Mouse (Mus musculus): ENCODE measurements at regions not wholly inside any gene's neighbourhood (a gene's known extent, or its start where the extent isn't known, plus 50 kb on each side); places are given as distances from the start of the nearest gene placed in this dataset.

DNA sequence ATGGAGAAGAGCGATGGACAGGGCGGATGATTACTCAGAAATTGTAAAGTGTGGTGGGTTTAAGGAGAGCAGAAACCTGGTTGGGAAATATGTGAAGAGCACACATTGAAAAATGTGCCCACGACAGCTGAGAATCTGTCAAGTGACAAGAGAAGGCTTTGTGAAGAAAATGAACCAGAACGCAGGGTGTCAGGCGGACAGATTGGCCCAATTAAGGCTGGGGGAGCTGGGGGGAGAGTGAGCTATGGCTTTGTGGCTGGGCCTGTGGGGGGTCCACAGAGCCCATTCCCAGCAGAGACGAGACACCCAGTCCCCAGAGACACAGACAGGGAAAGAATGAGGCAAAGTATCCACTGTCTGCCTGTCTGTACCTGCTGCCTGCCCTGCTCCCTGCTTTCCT, 153.3 kb downstream of the Shq1 start:
- Histone ChIP-seq H3K27ac (no peak overlapping the region), H3K4me3 (no peak overlapping the region)
- no peak for TF ChIP-seq CTCF (conservative IDR thresholded peaks at IDR 0.05)
- DNase-seq (ENCODE audit: low spot score in 2 of 2), result no peak

DNA sequence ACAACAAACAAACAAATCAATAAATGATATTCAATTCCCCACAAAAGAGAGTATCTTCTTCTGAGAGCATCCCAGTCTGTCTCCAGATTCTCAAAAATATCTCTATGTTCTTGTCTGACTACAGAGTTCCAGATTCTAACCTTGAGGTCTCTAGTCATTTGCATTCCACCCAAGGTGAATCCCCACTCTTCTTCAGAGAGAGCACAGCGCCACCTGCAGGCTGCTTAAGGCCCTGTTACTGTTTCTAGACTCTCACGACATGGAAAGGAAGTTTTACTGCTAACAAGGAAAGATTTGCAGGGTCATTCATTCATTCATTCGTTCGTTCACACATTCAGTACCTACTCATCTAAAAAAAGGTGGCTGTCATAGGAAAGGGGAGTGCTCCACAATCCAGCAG, 158.3 kb downstream of the Shq1 start:
- peak; percentile 76 for TF ChIP-seq CTCF (conservative IDR thresholded peaks at IDR 0.05)
- Histone ChIP-seq H3K4me3 (no peak overlapping the region), H3K27ac (no peak overlapping the region)
- peak in 1 of 2 experiments; percentile 35 for DNase-seq (ENCODE audit: low spot score in 2 of 2)

DNA sequence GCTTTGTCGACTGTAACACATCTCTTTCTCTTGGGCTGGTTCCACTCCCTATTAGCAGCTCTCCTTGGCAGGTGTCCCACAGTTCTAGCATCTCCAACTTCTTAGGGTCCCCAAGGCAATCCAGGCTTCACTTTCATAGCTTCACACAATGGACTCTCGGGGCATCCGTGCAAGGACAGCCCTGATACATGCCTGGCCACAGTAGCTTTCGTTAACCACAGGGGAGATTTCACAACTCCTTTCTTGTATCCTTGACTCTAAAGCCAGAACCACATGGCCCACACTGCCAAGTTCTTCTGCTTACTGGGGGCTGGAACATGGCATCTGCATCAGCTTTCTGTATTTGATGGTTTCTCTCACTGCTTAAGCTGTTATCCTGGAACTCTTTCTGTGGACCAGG, 160.3 kb downstream of the Shq1 start:
- Histone ChIP-seq H3K27ac (no peak overlapping the region), H3K4me3 (no peak overlapping the region)
- no peak for TF ChIP-seq CTCF (conservative IDR thresholded peaks at IDR 0.05)
- DNase-seq (ENCODE audit: low spot score in 2 of 2), result no peak

- TF ChIP-seq CTCF (conservative IDR thresholded peaks at IDR 0.05), result no peak
- Histone ChIP-seq H3K27ac (no peak overlapping the region), H3K4me3 (no peak overlapping the region)
- DNase-seq (ENCODE audit: low spot score in 2 of 2), result no peak
These were observed 165.3 kb downstream of the Shq1 start for GRCm38 (mm10) chr6:100505506-100506247.

GRCm38 (mm10) chr6:100502961-100503782, 167.8 kb downstream of the Shq1 start:
- no peak for TF ChIP-seq CTCF (conservative IDR thresholded peaks at IDR 0.05)
- H3K4me3 ChIP-seq, result no peak overlapping the region
- no peak overlapping the region for H3K27ac ChIP-seq
- peak; percentile 13 to 16 for DNase-seq (ENCODE audit: low spot score in 2 of 2)

DNA sequence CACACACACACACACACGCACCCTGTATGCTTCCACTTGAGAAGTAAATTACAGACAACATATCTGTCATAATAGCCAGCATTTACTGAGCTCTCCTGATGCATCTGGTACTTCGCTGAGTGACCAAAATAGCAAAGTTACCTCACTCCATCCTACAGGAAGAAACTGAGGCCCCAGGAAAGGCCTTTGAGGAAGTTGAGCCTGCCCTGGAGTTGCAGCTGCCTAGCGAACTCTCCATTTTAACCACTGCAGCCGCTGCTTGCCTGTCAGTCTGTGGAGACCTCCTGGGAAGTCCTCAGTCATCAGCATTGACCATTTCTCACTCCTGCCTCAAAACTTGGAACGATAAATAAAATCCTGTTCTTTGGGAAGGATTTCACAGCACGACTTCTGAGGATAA, 168.8 kb downstream of the Shq1 start:
- no peak overlapping the region for H3K4me3 ChIP-seq
- H3K27ac ChIP-seq, result no peak overlapping the region
- DNase-seq (ENCODE audit: low spot score in 2 of 2), result no peak
- no peak for TF ChIP-seq CTCF (conservative IDR thresholded peaks at IDR 0.05)

- no peak for DNase-seq (ENCODE audit: low spot score in 2 of 2)
- Histone ChIP-seq H3K27ac (no peak overlapping the region), H3K4me3 (no peak overlapping the region)
- TF ChIP-seq CTCF (conservative IDR thresholded peaks at IDR 0.05), result no peak
These were observed 170.2 kb downstream of the Shq1 start for GRCm38 (mm10) chr6:100500741-100501140.

GRCm38 (mm10) chr6:100500060-100500459, 170.9 kb downstream of the Shq1 start:
- TF ChIP-seq CTCF (conservative IDR thresholded peaks at IDR 0.05), result no peak
- no peak for DNase-seq (ENCODE audit: low spot score in 2 of 2)
- H3K27ac ChIP-seq, result no peak overlapping the region
- H3K4me3 ChIP-seq, result no peak overlapping the region

DNA sequence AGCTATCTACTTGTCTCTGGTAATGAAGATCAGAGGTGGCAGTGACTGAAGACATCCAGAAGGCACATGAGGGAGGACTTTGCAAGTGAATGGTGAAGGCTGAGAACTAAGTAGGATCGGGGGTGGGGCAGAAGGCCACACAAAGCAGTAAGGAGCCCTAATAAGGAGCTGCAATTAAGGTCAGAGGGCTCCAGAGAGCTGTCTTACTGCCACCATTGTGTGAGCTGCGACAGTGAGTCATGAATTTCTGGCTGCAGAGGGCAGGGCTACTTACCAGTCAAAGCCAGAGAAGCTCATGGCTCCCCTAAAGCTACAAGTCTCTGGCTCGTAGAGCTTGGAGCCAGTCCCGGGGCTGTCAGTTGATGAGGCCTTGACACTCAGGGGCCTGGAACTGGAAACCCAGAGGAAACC, 172.1 kb downstream of the Shq1 start:
- H3K27ac ChIP-seq, result no peak overlapping the region
- TF ChIP-seq CTCF (conservative IDR thresholded peaks at IDR 0.05), result no peak
- H3K4me3 ChIP-seq, result no peak overlapping the region
- no peak for DNase-seq (ENCODE audit: low spot score in 2 of 2)

GRCm38 (mm10) chr6:100498126-100498525, 172.8 kb downstream of the Shq1 start:
- no peak overlapping the region for H3K4me3 ChIP-seq

GRCm38 (mm10) chr6:100496135-100496534, 174.8 kb downstream of the Shq1 start:
- TF ChIP-seq CTCF (conservative IDR thresholded peaks at IDR 0.05), result no peak
- no peak overlapping the region for H3K4me3 ChIP-seq
- no peak overlapping the region for H3K27ac ChIP-seq
- DNase-seq (ENCODE audit: low spot score in 2 of 2), result no peak

More at GRCm38 (mm10) chr6:100498126-100498525, 172.8 kb downstream of the Shq1 start:
- DNase-seq (ENCODE audit: low spot score in 2 of 2), result no peak
- no peak overlapping the region for H3K27ac ChIP-seq
- TF ChIP-seq CTCF (conservative IDR thresholded peaks at IDR 0.05), result no peak

DNA sequence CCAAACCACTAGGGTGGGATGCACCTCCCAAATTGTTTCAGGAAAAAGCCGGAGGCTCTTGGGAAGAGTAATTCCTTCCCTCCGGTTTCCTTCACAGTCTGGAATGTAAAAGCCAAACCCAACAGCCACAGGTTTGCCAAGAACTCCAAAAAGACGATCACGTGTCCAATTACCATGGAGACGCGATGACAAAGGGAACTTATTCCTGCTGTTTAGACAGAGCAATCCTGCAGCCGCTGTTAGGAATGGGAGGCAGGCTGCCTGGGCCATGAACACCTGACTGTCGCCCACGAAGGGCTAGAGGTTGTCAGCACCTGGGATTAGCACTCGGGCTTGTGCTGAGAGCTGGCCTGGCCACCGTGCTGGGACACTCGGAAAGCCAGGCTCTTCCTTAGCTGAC, 175.8 kb downstream of the Shq1 start:
- no peak for TF ChIP-seq CTCF (conservative IDR thresholded peaks at IDR 0.05)
- peak; percentile 49 to 64 for DNase-seq (ENCODE audit: low spot score in 2 of 2)
- Histone ChIP-seq H3K4me3 (peak overlapping the region; percentile 29; the same call in 1 of the 2 replicates), H3K27ac (no peak overlapping the region; the same call in 1 of the 2 replicates)

GRCm38 (mm10) chr6:100493558-100493957, 177.4 kb downstream of the Shq1 start:
- TF ChIP-seq CTCF (conservative IDR thresholded peaks at IDR 0.05), result no peak
- Histone ChIP-seq H3K27ac (no peak overlapping the region), H3K4me3 (no peak overlapping the region)
- DNase-seq (ENCODE audit: low spot score in 2 of 2), result no peak
